Mouse (Mus musculus) bone marrow, adult 2 months (tissue): ENCODE data around the gene Tbc1d10c.

ENCODE experiments used
- CTCF ChIP-seq: fragments of 200-500 bp; IDR thresholded peaks from 2 replicates; pipeline ENCODE4 v1.5.1; 2011; ENCODE audit warnings: low read length, control low read depth; ENCODE audit not compliant: control insufficient read depth, insufficient read depth
- POLR2A ChIP-seq: fragments of 200-500 bp; IDR thresholded peaks from 2 replicates; pipeline ENCODE4 v1.6.1; 2011; ENCODE audit warnings: low read depth, mild to moderate bottlenecking, control low read depth, low read length, borderline replicate concordance; ENCODE audit not compliant: control insufficient read depth

DNA sequence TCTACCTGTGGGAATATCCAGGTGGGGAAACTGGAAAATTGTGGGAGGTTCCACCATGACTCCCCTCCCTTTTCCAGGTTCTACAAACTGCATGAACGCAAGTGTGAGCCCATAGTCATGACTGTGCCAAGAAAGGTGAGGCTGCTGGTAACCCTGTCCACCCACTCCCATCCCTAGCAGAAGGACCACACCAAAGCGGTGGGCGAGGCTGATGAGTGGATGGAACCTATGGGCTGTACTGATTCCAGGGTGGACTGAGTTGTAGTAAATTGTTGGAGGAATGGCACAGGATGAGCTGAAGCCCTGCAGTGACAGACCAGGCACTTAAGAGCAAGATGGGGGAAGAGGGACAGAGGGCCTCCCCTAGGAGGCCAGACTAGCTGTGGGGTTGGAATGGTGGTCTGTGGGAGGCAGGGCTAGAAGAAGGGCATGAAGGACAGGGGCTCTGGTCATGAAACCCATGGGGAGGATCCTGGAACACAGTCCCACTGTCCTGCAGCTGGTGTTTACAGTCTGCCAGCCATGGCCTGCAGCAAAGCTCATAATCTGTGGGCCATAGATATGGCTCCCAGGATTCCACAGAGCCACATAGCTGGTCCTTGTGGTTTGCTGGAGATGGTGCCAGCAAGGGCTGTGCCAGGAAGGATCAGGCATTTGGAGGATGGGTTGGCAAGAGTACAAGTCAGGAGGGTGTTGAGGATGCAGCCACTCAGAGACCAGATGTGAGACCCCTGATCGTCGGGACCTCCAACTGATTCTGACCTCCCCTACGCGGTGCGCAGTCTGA lies 38.4 kb downstream of the Tbc1d10c start:
- no peak for TF ChIP-seq CTCF
- no peak for TF ChIP-seq POLR2A
